Mouse (Mus musculus) gastrocnemius, postnatal 36 days (tissue): ENCODE measurements around the gene Cenpc1. TPM values are rescaled to one million over a fixed set of nuclear protein-coding genes. Genes with fewer than 3 reads are reported as not detected.

Experiments used
- DNase-seq, 2 experiments: peaks; one replicate each; pipeline ENCODE4 v3.0.0; 2022
- intact Hi-C: fragments of 180-260 bp; cut with DNase I; formaldehyde crosslinking; loops from one replicate; pipeline ENCODE4 v1.15.1; 2025
- total RNA-seq, 2 experiments: library from RNA; stranded (reverse); gene quantifications; 2 replicates each; pipeline ENCODE4 v1.2.3; 2021

Gene Cenpc1
- total RNA-seq, 2 experiments from 2014 or later = 2.9 to 3.5 TPM

DNA sequence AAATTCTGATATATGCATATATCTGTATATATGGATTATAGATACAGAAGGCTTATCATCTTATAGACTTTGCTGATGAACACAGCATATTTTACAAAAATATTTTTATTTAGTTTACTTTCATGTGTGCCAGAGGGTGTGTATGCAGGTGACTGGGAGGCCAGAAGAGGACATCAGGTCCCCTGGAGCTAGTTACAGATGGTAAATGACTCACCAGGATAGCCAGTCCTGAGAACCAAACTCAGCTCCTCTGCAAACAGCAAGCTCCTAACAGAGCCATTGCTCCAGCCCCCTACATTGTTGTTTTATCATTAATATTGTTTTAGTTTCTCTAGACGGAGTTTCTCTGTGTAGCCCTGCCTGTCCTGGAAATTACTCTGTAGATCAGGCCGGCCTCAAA, 35.6 kb downstream of the Cenpc1 start:
- intact Hi-C loops = no loop called here
- no peak for DNase-seq

DNA sequence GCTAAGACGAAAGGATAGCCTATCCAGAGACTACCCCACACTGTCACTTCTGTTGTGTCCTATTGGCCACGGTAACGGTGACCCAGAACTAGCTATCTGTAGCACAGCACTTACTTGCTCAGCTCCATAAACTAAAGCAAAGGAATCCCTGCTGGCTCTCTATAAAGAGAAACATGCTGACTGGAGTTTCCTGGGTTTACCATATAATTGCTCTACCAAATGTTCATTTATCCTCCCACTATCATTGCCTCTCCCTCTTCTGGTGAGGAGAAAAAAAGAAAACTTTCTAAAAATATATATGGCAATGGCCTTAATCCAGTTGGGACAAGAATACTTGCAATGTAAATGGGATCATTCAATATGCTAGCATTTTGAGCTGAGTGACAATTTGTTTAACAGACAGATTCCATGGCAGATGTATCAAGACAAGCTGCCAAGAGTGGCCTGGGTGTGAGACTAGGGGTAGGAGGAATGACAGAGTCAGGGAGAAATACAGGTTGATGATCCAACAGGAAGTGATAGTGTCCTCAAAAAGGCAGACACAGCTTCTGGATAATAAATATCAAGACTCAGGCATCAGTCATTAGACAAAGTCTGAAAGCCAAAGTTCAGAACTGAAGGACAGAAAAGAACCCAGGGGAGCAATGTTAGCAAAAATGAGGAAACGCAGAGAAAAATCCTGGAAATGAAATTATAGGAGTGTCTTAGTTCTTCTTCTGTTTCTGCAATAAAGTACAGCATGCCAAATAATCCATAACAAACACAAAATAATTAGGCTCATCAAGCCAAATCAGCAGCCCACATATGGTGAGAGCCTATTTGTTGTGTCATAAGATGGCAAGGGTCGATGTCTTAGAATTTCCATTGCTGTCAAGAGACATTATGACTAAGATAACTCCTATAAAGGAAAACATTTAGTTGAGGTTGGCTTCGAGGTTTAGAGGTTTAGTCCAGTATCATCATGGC, 68.6 kb downstream of the Cenpc1 start:
- DNase-seq = no peak
- intact Hi-C loops = no loop called here

DNA sequence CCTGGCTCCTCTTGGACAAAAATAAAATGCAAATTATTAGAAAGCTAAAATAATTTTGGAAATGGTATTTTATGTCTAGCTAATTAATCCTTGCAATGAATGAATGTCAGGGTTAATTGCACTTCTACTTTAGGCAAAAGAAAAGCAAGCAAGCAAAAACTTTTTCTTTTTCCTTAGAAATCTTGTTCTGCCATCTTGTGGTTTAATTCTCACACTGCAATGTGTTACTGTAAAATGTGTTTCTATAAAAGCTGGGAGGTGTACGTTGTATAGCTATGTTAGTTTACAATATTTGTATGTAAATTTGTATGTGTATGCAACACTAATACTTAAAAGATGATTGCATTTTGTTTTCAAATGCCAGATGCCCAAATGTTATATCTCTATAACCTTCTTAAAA, 70.8 kb downstream of the Cenpc1 start:
- intact Hi-C loops = no loop called here
- no peak for DNase-seq

DNA sequence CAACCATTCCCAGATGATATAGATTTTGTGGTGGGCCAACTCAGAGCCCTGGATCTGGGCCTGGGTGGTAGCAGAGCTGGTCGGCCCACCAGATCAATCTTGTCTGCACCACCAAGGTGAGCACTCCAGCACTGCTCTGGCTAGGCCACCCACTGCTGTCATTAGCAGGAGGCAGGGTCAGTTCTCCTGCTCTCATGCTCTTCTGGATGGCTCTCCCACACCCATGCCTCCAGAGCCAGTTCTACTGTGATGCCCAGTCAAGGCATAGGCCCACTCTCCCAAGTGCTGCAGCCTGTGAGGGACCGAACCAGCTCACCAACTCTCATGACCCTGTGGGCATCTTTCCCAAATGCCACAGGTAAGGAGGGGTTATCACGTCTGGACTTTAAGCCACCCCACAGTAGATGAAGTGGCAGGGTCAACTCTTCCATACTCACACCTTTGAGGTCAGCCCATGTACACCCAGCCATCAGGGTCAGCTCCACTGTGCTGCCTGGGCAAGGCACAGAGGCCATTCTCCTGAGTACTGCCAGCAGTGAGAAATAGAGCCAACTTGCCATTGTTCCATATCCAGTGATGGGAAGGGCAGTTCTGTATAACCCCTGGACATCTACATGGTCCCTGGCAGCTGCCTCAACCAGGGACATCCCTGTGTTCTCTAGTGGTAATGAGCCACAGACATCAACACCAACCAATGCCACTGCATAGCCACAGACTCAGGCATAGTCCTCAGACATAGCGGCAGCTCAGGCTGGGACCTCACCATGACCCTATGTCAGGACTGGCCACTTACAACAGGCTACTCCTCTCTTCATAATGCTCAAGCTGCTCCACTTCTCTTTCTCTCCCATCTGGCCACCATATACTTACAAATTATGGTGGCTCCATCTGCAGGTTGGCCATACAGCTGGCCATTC, 72.3 kb downstream of the Cenpc1 start:
- intact Hi-C loops = no loop called here
- no peak for DNase-seq

DNA sequence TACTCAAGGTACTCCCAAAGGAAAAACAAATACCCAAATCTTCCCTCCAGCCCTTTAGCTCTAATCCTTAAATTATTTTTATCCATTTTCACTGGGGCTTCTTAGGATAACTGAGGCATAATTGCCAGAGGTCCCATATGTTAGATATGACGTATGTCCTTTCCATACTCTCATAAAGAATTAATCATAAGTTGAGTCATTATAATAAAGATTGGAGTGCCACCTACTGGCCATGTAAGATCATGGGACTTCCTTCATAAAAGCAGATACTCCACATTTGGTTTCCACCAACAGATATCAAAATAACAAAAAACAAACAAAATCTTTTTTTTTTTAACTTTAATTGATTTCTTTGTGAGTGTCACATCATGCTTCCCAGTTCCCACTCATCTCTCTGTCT, 73.3 kb downstream of the Cenpc1 start:
- intact Hi-C loops = no loop called here
- DNase-seq = no peak

DNA sequence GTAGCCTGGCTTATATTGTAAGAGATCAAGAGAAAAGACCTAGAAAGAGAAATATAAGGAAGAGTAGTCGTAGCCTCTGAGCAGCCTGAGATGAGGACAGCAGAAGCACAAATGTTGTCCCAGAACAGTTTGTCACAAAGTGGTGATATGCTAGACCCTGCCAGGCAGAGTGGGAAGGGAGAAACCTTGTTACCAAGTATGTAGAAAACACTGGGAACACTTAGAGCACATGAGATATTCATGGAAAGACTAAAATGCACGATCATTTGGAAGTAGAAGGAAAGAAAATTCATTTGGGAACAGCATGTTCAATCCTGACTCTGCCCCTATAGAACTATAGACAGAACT, 77.9 kb downstream of the Cenpc1 start:
- intact Hi-C loops = no loop called here
- no peak for DNase-seq

DNA sequence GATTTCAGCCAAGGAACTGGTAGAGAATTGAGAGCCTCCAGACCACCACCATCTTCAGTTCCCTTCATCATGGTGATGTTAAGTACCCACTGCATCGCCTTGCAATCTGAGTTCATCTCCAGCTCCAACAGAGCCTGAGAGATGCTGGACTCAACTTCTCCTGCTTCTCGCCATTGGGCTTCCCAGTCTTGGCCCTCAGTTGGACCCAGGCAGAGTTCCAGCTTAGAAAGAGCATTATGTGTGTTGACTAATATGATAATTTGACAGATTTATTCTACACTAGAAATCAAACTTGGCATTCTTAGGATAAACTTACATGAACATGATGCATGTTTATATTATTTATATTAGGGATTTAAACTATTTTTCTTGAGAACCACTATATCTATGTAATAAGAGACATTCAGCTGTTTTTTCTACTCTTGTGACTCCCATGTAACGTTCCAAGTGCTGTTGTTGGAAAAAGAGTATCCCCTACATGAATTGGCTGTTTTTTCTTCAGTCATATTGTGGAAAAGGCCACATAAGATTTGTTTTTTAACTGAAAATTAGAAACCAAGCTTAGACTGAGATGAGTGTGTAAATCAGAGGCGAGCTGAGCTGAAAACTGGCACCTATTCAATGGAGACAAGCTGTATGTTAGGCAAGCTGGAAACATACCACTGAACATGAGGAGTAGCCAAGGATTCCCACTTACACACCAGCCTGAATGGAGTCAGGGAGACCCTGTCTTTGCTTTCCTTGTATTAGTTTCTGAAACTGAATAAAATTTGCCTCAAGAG, 78.5 kb downstream of the Cenpc1 start:
- intact Hi-C loops = no loop called here
- DNase-seq = no peak

GRCm38 (mm10) chr5:85977646-85978426, 87.5 kb downstream of the Cenpc1 start:
- DNase-seq = no peak
- intact Hi-C loops = no loop called here

- intact Hi-C loops = no loop called here
- DNase-seq = no peak
Measured at GRCm38 (mm10) chr5:85962791-85963190, 102.6 kb downstream of the Cenpc1 start.

Other genes with a start within 250 kb of the Cenpc1 start
- under 1 TPM in 1 of 2 experiments, not detected in 1; 0.36 TPM for gene Stap1, start 6.2 kb upstream of the Cenpc1 start, total RNA-seq
- 1 to 10 TPM; 3.8 to 4.0 TPM for gene Uba6, start 107.2 kb upstream of the Cenpc1 start, total RNA-seq
- gene Gnrhr, start 132.3 kb upstream of the Cenpc1 start, total RNA-seq = not detected
- not detected for gene Tmprss11c, start 223.7 kb upstream of the Cenpc1 start, total RNA-seq